Mouse (Mus musculus) heart, postnatal 0 days (tissue): ENCODE data around the gene Ptges3l.

Experiments
- CTCF ChIP-seq: IDR thresholded peaks from 2 replicates; pipeline ENCODE4 v1.5.1; 2016; ENCODE audit warnings: antibody characterized with exemption, control low read depth, low read depth
- EP300 ChIP-seq: IDR thresholded peaks from 2 replicates; pipeline ENCODE4 v1.6.1; 2016; ENCODE audit warnings: antibody characterized with exemption, low read depth

- TF ChIP-seq EP300 = no peak
- TF ChIP-seq CTCF = no peak
These were observed 10.7 kb upstream of the Ptges3l start for GRCm38 (mm10) chr11:101435831-101436230.
